Mouse (Mus musculus) lung, embryonic 15.5 days (tissue): ENCODE data around the gene Rbms2. TPM values are rescaled to one million over a fixed set of nuclear protein-coding genes. Genes with fewer than 3 reads are reported as not detected.
A peak's percentile ranks its signal among the peaks of the same experiment; 100 is the strongest.
"Not testable (repeated sequence)": the region's sequence is repeated elsewhere in the genome, so short reads cannot be mapped to it uniquely, and the experiment has no call there.

Source experiments
- ATAC-seq: fragments of 200-750 bp; cut with Nextera tagmentation; 2 replicates; pipeline ENCODE4 v1.8.0; 2017; ENCODE audit warnings: moderate number of reproducible peaks, borderline replicate concordance; ENCODE audit not compliant: low FRiP score, low TSS enrichment; ENCODE audit errors: extremely low read depth
- H3K27ac ChIP-seq: fragments of 300-500 bp; sonication (generic); 2 replicates; pipeline ENCODE4 v1.5.1; 2015; ENCODE audit warnings: moderate library complexity, mild to moderate bottlenecking, inconsistent platforms
- H3K27me3 ChIP-seq: fragments of 300-500 bp; sonication (generic); 2 replicates; pipeline ENCODE4 v1.6.1; 2015; ENCODE audit warnings: inconsistent platforms
- H3K36me3 ChIP-seq: fragments of 300-500 bp; sonication (generic); 2 replicates; pipeline ENCODE4 v1.6.1; 2015; ENCODE audit warnings: inconsistent platforms
- H3K4me1 ChIP-seq: fragments of 300-500 bp; sonication (generic); 2 replicates; pipeline ENCODE4 v1.6.1; 2015; ENCODE audit warnings: inconsistent platforms
- H3K4me2 ChIP-seq: fragments of 300-500 bp; sonication (generic); 2 replicates; pipeline ENCODE4 v1.6.1; 2015; ENCODE audit warnings: inconsistent platforms, mild to moderate bottlenecking, moderate library complexity
- H3K4me3 ChIP-seq: fragments of 300-500 bp; sonication (generic); 2 replicates; pipeline ENCODE4 v1.5.1; 2015; ENCODE audit warnings: mild to moderate bottlenecking, inconsistent platforms
- H3K9ac ChIP-seq: fragments of 300-500 bp; sonication (generic); 2 replicates; pipeline ENCODE4 v1.6.1; 2015; ENCODE audit warnings: inconsistent platforms
- H3K9me3 ChIP-seq: fragments of 300-500 bp; sonication (generic); 2 replicates; pipeline ENCODE4 v1.6.1; 2016; ENCODE audit warnings: inconsistent platforms
- WGBS: fragments of 180-500 bp; shearing (Covaris S2); methylation state at CpG from one replicate; pipeline ENCODE4 v1.1.7; 2015; 5-methylcytosine and 5-hydroxymethylcytosine counted together
- polyA plus RNA-seq: library from polyadenylated mRNA; unstranded; fragments of >200 nt; fragmentation: Nextera tagmentation; extraction: Ambion mirVana; gene quantifications from 2 replicates; pipeline ENCODE4 v1.2.1, GENCODE M21; 2015

Rbms2 gene
- polyA plus RNA-seq, 1 experiment from 2014 or later: 34.9 TPM

DNA sequence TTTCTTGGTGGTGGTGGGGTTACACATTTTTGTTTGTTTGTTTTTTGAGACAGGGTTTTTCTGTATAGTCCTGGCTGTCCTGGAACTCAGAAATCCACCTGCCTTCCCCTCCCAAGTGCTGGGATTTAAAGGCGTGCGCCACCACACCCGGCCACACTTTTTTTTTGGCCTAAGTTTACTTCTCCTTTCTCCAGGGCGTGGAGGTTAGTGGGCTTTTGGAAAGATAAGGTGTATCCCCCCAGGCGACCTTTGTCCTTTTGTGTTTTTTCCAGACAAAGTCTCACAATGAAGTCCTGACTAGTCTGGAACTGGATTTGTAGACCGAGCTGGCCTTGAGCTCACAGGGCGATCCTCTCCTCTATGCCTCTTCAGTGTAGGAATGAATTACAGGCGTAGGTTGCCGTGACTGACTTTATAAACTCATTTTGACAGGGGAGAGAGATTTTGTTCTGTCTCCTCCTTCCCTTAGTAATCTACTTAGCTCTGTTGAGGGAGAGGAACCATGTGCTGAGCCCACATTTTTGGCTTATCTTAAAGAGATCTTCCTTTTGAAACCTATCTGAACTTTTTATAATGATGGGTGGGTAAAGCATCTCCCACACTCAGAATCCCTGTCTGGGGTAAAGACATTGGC, 85.0 kb downstream of the Rbms2 start:
- Histone ChIP-seq H3K27me3 (no peaks in the 10 kb centered on the region), H3K4me3 (peak overlapping the region; percentile 88), H3K9ac (0 out of 2 replicates have a peak overlapping the region, but pooled peaks have one; percentile 71), H3K36me3 (peaks cover 7% of the 10 kb centered on the region), H3K27ac (no peak overlapping the region), H3K9me3 (no peaks in the 10 kb centered on the region), H3K4me2 (peak overlapping the region; percentile 87), H3K4me1 (peaks cover 63% of the 10 kb centered on the region)
- WGBS: 27% methylated on average over 9 of the region's 9 CpGs
- no peak for ATAC-seq

DNA sequence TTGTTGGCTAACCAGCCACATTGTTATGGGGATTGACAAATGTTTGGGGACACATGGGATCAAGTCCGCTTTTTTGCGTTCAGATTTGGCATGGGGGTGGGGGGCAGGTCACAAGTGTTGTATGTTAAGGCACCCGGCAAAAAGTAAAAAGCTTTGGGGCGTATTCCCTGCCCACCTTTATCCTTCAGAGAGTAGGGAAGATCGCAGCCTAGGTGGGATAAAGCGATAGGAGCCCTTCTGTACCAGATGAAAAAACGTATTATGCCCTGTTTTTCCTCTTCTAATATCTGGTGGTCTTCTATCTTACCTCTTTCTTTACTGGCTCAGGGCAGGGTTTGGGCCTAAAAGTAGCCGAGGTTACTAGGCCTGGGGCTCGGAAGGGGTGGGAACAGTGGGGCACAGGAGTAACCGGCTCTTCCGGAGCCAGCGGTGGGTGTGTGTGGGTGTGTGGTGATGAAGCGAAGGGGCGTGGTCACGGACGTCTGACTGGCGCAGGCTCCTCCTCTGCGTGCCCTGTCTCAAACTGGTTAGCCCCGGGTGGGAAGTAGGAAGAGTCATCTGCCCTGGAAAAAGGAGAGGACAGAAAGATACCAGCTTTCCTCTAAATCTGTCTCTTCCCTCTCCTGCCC, 85.6 kb downstream of the Rbms2 start:
- 10% methylated on average over 19 of the region's 19 CpGs for WGBS
- ATAC-seq: peak; percentile 62

DNA sequence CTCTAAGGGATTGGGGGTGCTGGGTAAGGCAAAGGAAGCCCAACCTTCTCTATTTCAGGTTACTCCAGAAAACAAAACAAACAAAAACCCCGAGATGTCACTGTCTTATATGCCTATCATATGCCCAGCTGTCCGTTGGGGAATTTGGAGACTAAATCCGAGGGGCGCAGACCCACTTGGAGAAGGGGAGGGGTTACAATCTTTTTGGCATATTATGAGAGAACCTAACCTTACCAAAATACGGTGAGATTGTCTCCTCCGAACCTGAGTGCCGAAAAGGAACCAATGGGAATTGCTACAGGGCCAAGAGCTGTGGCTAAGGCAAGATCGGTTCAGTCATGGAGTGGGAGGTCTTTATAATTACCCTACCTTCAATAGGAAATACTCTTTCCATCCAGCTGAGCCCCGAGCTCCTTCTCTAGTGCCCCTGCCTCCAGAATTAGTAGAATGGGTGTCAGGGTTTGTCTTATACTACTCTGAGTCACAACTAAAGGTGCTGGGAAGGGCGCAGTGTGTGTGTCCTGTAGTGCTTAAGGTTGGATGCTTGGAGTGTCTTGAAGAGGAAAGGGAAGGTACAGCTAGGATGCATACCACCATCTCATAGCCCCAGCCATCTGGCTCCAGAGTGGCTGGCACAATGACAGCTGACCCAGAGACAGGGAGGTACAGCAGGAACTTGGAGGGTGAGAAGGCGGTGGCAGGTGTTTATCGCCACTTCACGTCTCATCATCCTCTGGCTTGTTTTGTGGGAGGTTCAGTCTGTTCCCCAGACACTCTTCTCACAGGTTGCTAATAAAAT, 86.4 kb downstream of the Rbms2 start:
- Histone ChIP-seq H3K36me3 (peaks cover 22% of the 10 kb centered on the region), H3K9me3 (no peaks in the 10 kb centered on the region), H3K4me3 (peak overlapping the region; percentile 88), H3K9ac (peak overlapping the region; percentile 71), H3K4me1 (peaks cover 60% of the 10 kb centered on the region), H3K4me2 (peak overlapping the region; percentile 87), H3K27ac (peak overlapping the region; percentile 97), H3K27me3 (no peaks in the 10 kb centered on the region)
- ATAC-seq: no peak
- WGBS: 27% methylated on average over 13 of the region's 13 CpGs

More for the DNA sequence above, 85.6 kb downstream of the Rbms2 start:
- no peaks in the 10 kb centered on the region for H3K9me3 ChIP-seq
- peaks cover 63% of the 10 kb centered on the region for H3K4me1 ChIP-seq
- H3K9ac ChIP-seq: 0 out of 2 replicates have a peak overlapping the region, but pooled peaks have one; percentile 71
- H3K36me3 ChIP-seq: peaks cover 14% of the 10 kb centered on the region
- peak overlapping the region; percentile 88 for H3K4me3 ChIP-seq
- peak overlapping the region; percentile 87 for H3K4me2 ChIP-seq
- H3K27me3 ChIP-seq: no peaks in the 10 kb centered on the region
- 0 out of 2 replicates have a peak overlapping the region, but pooled peaks have one; percentile 46 for H3K27ac ChIP-seq

DNA sequence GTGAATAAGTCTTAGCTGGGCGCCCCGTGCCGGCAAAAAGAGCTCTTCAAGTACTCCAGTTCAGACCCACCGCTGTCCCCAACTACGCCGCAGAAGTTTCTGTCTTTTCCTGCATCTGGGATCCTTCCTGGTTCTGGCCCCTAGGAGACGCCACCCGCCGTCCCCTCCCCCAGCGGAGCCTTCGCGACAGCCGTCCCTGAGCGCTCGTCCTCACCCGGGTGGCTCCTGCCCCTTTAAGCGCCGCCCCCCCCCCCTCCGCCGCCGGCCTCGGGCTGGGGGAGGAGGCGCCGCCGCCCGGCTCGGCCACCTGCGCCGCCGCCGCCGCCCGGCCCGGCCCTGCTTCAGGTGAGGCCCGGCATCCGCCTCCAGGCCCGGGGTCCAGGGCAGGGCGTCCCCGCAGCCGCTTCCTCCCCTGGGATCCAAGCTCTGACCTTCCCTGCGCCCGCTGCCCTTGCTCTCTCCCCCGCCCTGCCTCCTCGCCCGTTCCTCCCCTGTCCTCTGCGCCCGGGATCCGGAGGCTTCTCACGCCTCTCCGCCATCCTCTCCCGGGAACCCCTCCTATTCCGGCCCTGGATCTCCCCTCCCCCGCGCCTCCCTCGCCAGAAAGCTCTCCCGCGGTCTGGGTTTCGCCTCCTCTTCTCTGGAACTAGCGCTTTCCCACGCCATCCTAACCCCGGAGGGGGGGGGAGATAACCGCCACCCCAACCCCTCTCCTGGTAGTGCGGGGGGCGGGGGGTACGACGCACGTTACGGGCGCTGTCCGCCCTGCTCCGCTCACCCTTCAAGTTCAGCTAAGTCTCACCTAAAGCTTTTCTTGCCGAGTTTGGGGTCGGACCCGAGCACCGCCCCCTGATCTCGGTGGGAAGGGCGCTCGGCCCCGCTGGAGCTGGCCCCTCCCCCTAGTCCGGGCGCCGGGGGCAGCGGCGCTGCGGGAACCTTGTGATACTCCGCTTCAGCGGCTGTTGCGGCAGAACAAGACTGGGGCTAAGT, 87.3 kb downstream of the Rbms2 start:
- Histone ChIP-seq H3K9me3 (no peaks in the 10 kb centered on the region), H3K4me3 (peak overlapping the region; percentile 88), H3K4me1 (peaks cover 51% of the 10 kb centered on the region), H3K27ac (peak overlapping the region; percentile 97), H3K9ac (peak overlapping the region; percentile 71), H3K27me3 (no peaks in the 10 kb centered on the region), H3K36me3 (peaks cover 31% of the 10 kb centered on the region), H3K4me2 (peak overlapping the region; percentile 87)
- under 1% methylated on average over 69 of the region's 88 CpGs for WGBS
- peak; percentile 66 for ATAC-seq

DNA sequence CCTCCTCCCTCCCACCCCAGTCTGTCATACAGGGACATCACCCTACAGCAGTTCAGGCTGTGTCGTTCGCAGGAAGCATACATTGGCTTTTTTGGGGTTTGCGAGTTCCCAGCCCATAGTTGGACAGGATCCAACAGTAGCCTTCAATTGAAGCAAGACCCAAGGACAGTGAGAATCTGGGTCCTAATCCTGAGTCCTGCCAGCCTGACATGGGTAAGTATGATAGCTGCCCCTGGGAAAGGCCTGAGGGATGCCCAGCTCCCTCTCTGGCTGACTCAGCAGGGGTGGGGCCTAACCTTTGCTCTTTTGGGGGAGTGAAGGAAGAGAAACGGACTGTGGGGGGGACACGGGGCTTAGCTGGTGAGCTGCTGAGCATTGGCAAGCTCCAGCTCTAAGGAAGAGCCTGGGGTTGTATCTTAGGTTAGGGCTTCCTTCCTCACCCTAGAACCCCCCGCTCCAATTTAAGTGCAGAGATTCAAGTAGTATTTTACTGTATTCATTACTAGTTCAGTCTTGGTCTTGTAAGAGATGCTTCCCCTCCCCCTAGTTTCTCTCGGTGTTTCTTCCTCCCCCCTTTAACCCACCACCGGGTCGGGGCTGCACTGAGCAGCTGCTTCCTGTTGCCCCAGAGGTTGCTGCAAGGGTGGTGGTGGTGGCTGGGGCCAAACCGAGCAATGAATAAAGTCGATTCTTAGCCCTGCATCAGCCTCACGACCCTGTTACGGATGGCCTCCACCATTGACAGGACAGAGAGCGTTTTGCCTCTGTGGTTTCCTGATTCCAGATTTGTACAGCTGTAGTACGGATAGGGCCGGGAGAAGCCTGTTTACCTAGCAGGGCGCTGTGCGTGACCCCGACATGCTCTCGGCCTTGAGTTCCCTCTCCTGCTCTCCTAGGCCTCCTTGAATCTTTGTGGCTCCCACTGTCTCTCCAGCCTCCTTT, 88.3 kb downstream of the Rbms2 start, which contains the start of gene Baz2a:
TSS of gene Baz2a (plus strand) at position 14 of the 942 bp plus-strand sequence.
- Histone ChIP-seq H3K4me2 (peak within 1 kb of the TSS; percentile 87), H3K9me3 (no peaks in the 10 kb centered on the region), H3K9ac (peak within 1 kb of the TSS; percentile 71), H3K27me3 (no peaks in the 10 kb centered on the region), H3K4me3 (peak within 1 kb of the TSS; percentile 88), H3K27ac (peak within 1 kb of the TSS; percentile 97), H3K36me3 (peaks cover 40% of the 10 kb centered on the region), H3K4me1 (peaks cover 47% of the 10 kb centered on the region)
- peak; percentile 6 for ATAC-seq
- WGBS: 2% methylated on average over 20 of the region's 20 CpGs

DNA sequence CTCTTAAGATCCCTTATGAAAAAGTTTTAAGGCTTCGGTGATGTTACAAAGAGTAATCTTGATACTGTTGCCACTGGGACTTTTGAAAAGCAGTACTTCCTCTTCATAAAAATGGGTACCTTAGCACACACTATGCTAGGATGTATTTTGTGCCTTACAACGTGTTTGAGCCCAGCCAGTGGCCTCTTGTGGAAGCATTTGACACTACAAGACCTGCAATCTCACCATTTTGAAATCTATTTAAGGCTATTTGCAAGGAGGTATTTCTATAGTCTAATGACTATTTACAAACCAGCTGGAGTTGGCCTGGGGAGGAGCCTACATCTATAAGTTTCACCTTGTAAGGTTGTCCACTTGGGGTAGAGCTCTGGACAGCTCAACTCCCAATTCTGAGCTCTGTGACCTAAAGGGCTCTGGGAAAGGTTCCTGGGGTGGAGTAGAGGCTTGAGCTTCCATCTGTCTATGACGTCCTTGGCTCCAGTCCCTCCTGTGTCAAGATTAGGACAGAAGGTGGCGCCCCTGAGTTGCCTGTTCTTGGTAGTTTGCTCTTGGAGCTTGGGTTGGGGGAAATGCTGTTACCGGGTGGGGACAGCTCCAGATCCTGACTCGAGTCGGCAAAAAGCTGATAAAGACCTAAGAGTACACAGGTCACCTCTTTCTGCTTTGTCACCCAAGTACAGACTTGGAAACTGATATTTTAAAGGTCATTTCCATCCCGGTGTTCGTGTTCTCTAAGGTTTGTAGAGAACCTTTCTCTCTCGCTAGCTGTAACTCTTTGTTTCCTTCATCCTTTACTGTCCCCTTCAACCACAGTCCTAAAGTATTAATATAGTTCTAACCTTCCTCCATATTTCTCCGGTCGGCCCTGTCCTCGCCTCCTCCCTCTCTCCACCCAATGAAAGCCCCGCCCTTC, 89.2 kb downstream of the Rbms2 start:
- H3K9me3 ChIP-seq: no peaks in the 10 kb centered on the region

DNA sequence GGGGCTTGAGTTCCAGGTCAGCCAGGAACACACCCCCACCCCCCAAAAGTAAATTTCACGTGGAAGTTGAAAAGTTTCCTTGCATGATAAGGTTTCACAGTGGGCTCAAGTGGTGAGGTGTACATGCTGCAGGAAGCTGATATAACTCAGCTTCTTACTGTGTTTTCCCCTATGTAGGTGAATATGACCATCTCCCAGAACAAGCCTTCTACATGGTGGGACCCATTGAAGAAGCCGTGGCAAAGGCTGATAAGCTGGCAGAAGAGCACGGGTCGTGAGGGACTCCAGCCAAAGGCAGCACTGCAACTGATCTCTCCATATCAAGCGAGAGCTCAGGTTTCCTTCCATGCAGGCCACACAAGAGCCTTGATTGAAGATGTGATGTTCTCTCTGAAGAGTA, 90.3 kb downstream of the Rbms2 start:
- Histone ChIP-seq H3K27ac (no peak overlapping the region), H3K4me1 (peaks cover 44% of the 10 kb centered on the region), H3K4me3 (no peak overlapping the region), H3K9ac (no peak overlapping the region), H3K4me2 (no peak overlapping the region), H3K36me3 (peaks cover 60% of the 10 kb centered on the region), H3K27me3 (no peaks in the 10 kb centered on the region), H3K9me3 (no peaks in the 10 kb centered on the region)
- 48% methylated on average over 5 of the region's 5 CpGs for WGBS
- ATAC-seq: no peak

More for the DNA sequence above, 89.2 kb downstream of the Rbms2 start:
- Histone ChIP-seq H3K4me2 (peak overlapping the region; percentile 87), H3K36me3 (peaks cover 50% of the 10 kb centered on the region), H3K4me1 (peaks cover 47% of the 10 kb centered on the region), H3K9ac (0 out of 2 replicates have a peak overlapping the region, but pooled peaks have one; percentile 25), H3K4me3 (peak overlapping the region; percentile 88), H3K27me3 (no peaks in the 10 kb centered on the region), H3K27ac (peak overlapping the region; percentile 97)
- WGBS: 6% methylated on average over 14 of the region's 14 CpGs
- ATAC-seq: peak; percentile 75; the same call in 1 of the 2 replicates

DNA sequence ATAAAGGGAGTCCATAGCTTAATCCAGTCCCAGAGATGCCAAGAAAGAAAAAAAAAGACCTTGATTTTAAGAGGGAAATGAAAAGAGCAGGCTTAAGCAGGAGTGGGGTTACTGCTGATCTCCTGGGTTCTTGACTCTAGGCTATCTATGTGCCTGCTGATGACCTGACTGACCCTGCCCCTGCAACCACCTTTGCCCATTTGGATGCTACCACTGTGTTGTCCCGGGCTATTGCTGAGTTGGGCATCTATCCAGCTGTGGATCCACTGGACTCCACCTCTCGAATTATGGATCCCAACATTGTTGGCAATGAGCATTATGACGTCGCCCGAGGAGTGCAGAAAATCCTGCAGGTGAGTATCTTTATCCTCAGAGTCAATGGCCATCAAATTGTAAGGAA, 91.9 kb downstream of the Rbms2 start:
- Histone ChIP-seq H3K4me3 (no peak overlapping the region), H3K9ac (no peak overlapping the region), H3K4me1 (peaks cover 34% of the 10 kb centered on the region), H3K36me3 (peaks cover 62% of the 10 kb centered on the region), H3K9me3 (no peaks in the 10 kb centered on the region), H3K27me3 (no peaks in the 10 kb centered on the region), H3K4me2 (no peak overlapping the region), H3K27ac (no peak overlapping the region)
- no peak for ATAC-seq
- 84% methylated on average over 5 of the region's 5 CpGs for WGBS

DNA sequence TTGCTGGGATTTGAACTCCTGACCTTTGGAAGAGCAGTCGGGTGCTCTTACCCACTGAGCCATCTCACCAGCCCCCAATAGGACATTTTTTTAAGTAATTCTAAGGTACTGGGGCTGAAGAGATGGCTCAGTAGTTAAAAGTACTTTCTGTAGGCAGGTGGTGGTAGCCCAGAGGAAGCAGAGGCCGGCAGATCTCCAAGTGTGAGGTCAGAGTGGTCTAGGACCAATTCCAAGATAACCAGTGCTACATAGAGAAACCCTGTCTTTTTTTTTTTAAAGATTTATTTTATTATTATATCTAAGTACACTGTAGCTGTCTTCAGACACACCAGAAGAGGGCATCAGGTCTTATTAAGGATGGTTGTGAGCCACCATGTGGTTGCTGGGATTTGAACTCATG, 92.9 kb downstream of the Rbms2 start:
- not testable (repeated sequence) for H3K4me2 ChIP-seq, H3K27me3 ChIP-seq, H3K9ac ChIP-seq, ATAC-seq, H3K9me3 ChIP-seq, H3K27ac ChIP-seq, H3K4me3 ChIP-seq
- peaks cover 62% of the 10 kb centered on the region for H3K36me3 ChIP-seq
- 62% methylated on average over 2 of the region's 2 CpGs for WGBS
- peaks cover 35% of the 10 kb centered on the region for H3K4me1 ChIP-seq
